Mouse (Mus musculus) v-Abl transformed pro-B cells (cell line): ENCODE measurements around the gene H2-Aa.

Source experiments
- in situ Hi-C, 2 experiments: fragments of 400-800 bp; cut with MboI; formaldehyde crosslinking; loops; one replicate each; pipeline ENCODE4 v1.15.1; 2025; ENCODE audit not compliant: unreplicated experiment in 2 of 2

The H2-Aa gene

DNA sequence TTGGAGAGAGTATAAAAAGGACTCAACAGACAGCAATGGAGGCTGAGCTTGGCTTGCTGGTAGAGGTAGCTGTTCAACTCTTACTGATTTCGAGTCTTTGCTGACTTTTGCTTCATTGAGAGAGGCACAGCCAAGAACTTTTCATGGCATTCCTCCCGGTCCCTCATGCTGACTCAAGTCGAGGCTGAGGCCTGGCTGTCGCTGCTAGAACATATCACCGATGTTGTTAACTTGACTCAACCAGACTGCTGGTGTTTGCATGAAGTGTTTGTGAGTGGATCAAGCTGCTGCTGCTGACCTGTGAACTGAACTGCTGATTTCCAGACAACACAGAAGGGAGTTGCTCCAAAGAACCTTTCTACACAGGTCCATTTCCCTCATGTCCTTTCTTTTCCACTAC is 50.9 kb downstream of the H2-Aa start:
- in situ Hi-C loops, result loop anchor here (5.0 to 10.0 kb wide), 3 partner anchors 64 to 162 kb away; no protein-coding TSS in a partner anchor

DNA sequence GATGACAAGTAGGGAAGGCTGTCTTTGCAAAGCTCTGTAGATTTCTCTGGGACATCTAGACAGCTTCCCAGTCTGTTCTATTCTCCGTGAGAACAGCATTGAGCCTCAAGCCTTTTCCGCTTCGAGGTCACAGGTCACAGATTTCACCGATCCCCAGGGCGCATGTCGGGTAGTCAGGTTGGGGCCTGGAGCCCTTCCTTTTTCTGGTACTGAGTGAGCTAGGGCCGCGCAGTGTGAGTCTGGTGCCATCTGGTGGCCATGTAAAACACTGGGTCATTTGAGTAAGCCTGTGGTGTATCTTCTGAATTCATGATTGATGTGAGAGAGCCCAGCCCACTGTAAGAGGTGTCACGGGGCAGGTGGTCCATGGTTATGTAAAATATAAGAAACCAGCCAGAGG is 52.7 kb downstream of the H2-Aa start:
- in situ Hi-C loops, result loop anchor here (5.0 to 10.0 kb wide), 3 partner anchors 63 to 160 kb away; no protein-coding TSS in a partner anchor
